Mouse (Mus musculus) embryonic facial prominence, embryonic 12.5 days (tissue): ENCODE results near the gene Ccng1. TPM values are rescaled to one million over a fixed set of nuclear protein-coding genes. Genes with fewer than 3 reads are reported as not detected.
A peak's percentile ranks its signal among the peaks of the same experiment; 100 is the strongest.

Experiments
- ATAC-seq: fragments of 200-750 bp; cut with Nextera tagmentation; 2 replicates; pipeline ENCODE4 v1.8.0; 2017; ENCODE audit not compliant: insufficient number of reproducible peaks, insufficient read depth, low FRiP score, low TSS enrichment
- H3K27ac ChIP-seq: fragments of 300-500 bp; sonication (generic); 2 replicates; pipeline ENCODE4 v1.5.1; 2016; ENCODE audit warnings: mild to moderate bottlenecking
- H3K27me3 ChIP-seq: fragments of 300-500 bp; sonication (generic); 2 replicates; pipeline ENCODE4 v1.6.1; 2016; ENCODE audit warnings: mild to moderate bottlenecking, moderate library complexity
- H3K36me3 ChIP-seq: fragments of 300-500 bp; sonication (generic); 2 replicates; pipeline ENCODE4 v1.6.1; 2016; ENCODE audit warnings: mild to moderate bottlenecking
- H3K4me1 ChIP-seq: fragments of 300-500 bp; sonication (generic); 2 replicates; pipeline ENCODE4 v1.6.1; 2016
- H3K4me2 ChIP-seq: fragments of 300-500 bp; sonication (generic); replicated peaks from 2 replicates; pipeline ENCODE4 v1.6.1; 2016; ENCODE audit warnings: mild to moderate bottlenecking, moderate library complexity
- H3K4me3 ChIP-seq: fragments of 300-500 bp; sonication (generic); 2 replicates; pipeline ENCODE4 v1.5.1; 2016; ENCODE audit warnings: mild to moderate bottlenecking
- H3K9ac ChIP-seq: fragments of 300-500 bp; sonication (generic); 2 replicates; pipeline ENCODE4 v1.6.1; 2016; ENCODE audit warnings: mild to moderate bottlenecking, moderate library complexity
- H3K9me3 ChIP-seq: fragments of 300-500 bp; sonication (generic); 2 replicates; pipeline ENCODE4 v1.6.1; 2016; ENCODE audit warnings: mild to moderate bottlenecking, moderate library complexity
- WGBS: fragments of 180-500 bp; shearing (Covaris S2); methylation state at CpG from one replicate; pipeline ENCODE4 v1.1.7; 2016; 5-methylcytosine and 5-hydroxymethylcytosine counted together
- polyA plus RNA-seq: library from polyadenylated mRNA; unstranded; fragments of >200 nt; fragmentation: Nextera tagmentation; extraction: Ambion mirVana; gene quantifications from 2 replicates; pipeline ENCODE4 v1.2.1, GENCODE M21; 2016

The Ccng1 gene
- 34.3 and 39.9 TPM in 2 replicates for polyA plus RNA-seq

GRCm38 (mm10) chr11:40755109-40755627 lies at the start of gene Ccng1:
Gene Ccng1 (minus strand): TSS chr11:40755311.
- peak; percentile 98 for ATAC-seq
- no peak within 1 kb of the TSS for H3K27ac ChIP-seq

GRCm38 (mm10) chr11:40790307-40790706 lies 35.2 kb upstream of the Ccng1 start:
- WGBS: 77% methylated on average over 5 of the region's 5 CpGs
- no peak overlapping the region for H3K4me2 ChIP-seq
- H3K9ac ChIP-seq: no peak overlapping the region
- no peaks in the 10 kb centered on the region for H3K9me3 ChIP-seq
- H3K27ac ChIP-seq: no peak overlapping the region
- no peak overlapping the region for H3K4me3 ChIP-seq
- no peaks in the 10 kb centered on the region for H3K36me3 ChIP-seq
- no peaks in the 10 kb centered on the region for H3K4me1 ChIP-seq
- ATAC-seq: no peak
- no peaks in the 10 kb centered on the region for H3K27me3 ChIP-seq

More at GRCm38 (mm10) chr11:40755109-40755627, at the start of gene Ccng1:
- Histone ChIP-seq H3K4me3 (peak within 1 kb of the TSS; percentile 76), H3K4me2 (peak within 1 kb of the TSS; percentile 79), H3K4me1 (peaks cover 10% of the 10 kb centered on the region; the same call in 1 of the 2 replicates), H3K27me3 (no peaks in the 10 kb centered on the region), H3K9ac (peak within 1 kb of the TSS; percentile 75), H3K9me3 (no peaks in the 10 kb centered on the region), H3K36me3 (0 out of 2 replicates have a peak, but pooled peaks cover 2% of the 10 kb centered on the region)
- under 1% methylated on average over 25 of the region's 25 CpGs for whole genome bisulfite sequencing

GRCm38 (mm10) chr11:40789701-40790100 lies 34.6 kb upstream of the Ccng1 start:
- no peaks in the 10 kb centered on the region for H3K27me3 ChIP-seq
- no peak for ATAC-seq
- no peaks in the 10 kb centered on the region for H3K4me1 ChIP-seq
- 75% methylated on average over 4 of the region's 4 CpGs for WGBS
- H3K27ac ChIP-seq: no peak overlapping the region
- no peaks in the 10 kb centered on the region for H3K36me3 ChIP-seq
- H3K9me3 ChIP-seq: no peaks in the 10 kb centered on the region
- H3K9ac ChIP-seq: no peak overlapping the region
- H3K4me3 ChIP-seq: no peak overlapping the region
- no peak overlapping the region for H3K4me2 ChIP-seq

DNA sequence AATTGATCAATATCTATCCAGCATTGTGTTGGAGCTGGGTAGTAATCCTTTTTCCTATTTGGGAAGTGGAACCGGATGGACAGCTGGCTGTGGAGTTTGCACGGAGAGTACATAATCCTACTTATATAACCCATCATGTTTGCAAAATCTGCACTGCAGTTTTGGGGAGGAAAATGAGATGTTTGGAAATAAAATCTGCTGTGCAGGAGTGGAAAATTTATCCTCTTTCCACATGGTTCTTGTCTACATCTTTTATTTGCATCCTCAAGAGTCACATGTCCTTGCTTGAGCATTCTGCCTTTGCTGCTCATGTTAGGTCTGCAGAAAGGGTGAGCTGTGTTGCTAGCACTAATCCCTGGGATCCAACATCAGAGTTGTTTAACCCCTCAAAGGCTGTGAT lies 31.8 kb upstream of the Ccng1 start:
- no peak for ATAC-seq
- Histone ChIP-seq H3K4me1 (no peaks in the 10 kb centered on the region), H3K4me3 (no peak overlapping the region), H3K9me3 (no peaks in the 10 kb centered on the region), H3K27me3 (no peaks in the 10 kb centered on the region), H3K9ac (no peak overlapping the region), H3K36me3 (no peaks in the 10 kb centered on the region), H3K27ac (no peak overlapping the region), H3K4me2 (no peak overlapping the region)
- WGBS: 63% methylated on average over 2 of the region's 2 CpGs

DNA sequence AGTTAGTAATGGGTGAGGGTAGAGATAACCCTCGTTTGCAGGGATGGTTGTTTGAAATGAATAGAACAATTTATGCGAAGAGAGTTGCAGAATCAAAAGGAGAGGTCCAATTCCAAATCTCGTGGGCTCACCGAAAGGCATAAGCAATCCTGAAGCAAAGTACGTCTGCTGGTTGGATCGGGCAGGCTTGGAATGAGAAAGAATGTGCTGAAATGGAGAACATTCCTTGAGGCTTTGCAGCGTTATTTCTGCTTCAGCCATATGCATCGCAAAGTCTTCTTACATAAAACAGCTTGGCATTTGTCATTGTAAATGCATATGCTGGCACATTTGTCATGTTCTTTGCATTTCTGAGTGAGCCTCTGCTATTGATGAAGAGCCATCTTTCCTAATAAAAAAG lies 29.2 kb upstream of the Ccng1 start:
- WGBS: 74% methylated on average over 8 of the region's 8 CpGs

DNA sequence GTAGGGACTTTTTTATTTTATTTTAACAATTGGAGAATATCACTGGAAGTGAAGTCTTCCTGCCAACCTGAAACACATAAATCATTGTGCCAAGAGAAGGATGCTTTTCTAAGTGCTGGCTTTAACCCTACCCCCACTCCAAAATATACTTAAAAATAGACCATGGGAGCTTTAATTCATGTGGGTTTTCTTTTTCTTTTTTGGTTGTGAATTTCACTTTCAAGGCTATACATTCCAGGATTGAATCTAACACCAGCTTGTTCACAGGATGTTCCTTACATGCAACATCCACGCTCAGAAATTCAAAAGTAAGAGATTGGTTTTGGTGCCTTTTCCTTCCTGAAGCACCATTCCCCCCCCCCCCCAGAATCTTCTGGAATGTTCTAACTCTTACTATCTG lies 28.2 kb upstream of the Ccng1 start:
- 80% methylated on average over 1 of the region's 1 CpGs for WGBS
- no peaks in the 10 kb centered on the region for H3K27me3 ChIP-seq
- no peak overlapping the region for H3K4me2 ChIP-seq
- no peaks in the 10 kb centered on the region for H3K4me1 ChIP-seq
- no peaks in the 10 kb centered on the region for H3K9me3 ChIP-seq
- no peak for ATAC-seq
- no peak overlapping the region for H3K4me3 ChIP-seq
- no peak overlapping the region for H3K9ac ChIP-seq
- H3K27ac ChIP-seq: no peak overlapping the region
- H3K36me3 ChIP-seq: no peaks in the 10 kb centered on the region

More for the DNA sequence above, 29.2 kb upstream of the Ccng1 start:
- H3K36me3 ChIP-seq: no peaks in the 10 kb centered on the region
- H3K9ac ChIP-seq: no peak overlapping the region
- H3K4me1 ChIP-seq: no peaks in the 10 kb centered on the region
- no peaks in the 10 kb centered on the region for H3K9me3 ChIP-seq
- no peak overlapping the region for H3K27ac ChIP-seq
- ATAC-seq: no peak
- H3K4me3 ChIP-seq: no peak overlapping the region
- H3K4me2 ChIP-seq: no peak overlapping the region
- H3K27me3 ChIP-seq: no peaks in the 10 kb centered on the region

DNA sequence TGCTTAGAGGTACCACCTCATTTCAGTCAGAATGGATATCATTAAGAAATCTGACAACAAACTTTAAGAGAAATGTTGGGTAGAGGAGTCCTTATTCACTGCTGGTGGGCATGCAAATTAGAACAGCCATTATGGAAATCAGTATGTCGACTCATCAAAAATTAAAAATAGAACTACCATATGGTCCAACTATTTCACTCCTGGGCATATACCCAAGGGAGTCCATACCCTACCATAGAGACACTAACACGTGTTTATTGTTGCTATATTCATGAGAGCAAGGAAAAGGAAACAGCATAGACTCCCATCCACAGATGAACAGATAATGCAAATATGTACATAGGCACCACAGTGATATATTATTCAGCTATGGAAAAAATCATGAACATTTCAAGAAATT lies 26.7 kb upstream of the Ccng1 start:
- 77% methylated on average over 2 of the region's 2 CpGs for WGBS
- H3K27ac ChIP-seq: no peak overlapping the region
- H3K4me2 ChIP-seq: no peak overlapping the region
- no peaks in the 10 kb centered on the region for H3K36me3 ChIP-seq
- ATAC-seq: no peak
- H3K4me3 ChIP-seq: no peak overlapping the region
- no peaks in the 10 kb centered on the region for H3K4me1 ChIP-seq
- no peaks in the 10 kb centered on the region for H3K9me3 ChIP-seq
- H3K27me3 ChIP-seq: no peaks in the 10 kb centered on the region
- H3K9ac ChIP-seq: no peak overlapping the region

DNA sequence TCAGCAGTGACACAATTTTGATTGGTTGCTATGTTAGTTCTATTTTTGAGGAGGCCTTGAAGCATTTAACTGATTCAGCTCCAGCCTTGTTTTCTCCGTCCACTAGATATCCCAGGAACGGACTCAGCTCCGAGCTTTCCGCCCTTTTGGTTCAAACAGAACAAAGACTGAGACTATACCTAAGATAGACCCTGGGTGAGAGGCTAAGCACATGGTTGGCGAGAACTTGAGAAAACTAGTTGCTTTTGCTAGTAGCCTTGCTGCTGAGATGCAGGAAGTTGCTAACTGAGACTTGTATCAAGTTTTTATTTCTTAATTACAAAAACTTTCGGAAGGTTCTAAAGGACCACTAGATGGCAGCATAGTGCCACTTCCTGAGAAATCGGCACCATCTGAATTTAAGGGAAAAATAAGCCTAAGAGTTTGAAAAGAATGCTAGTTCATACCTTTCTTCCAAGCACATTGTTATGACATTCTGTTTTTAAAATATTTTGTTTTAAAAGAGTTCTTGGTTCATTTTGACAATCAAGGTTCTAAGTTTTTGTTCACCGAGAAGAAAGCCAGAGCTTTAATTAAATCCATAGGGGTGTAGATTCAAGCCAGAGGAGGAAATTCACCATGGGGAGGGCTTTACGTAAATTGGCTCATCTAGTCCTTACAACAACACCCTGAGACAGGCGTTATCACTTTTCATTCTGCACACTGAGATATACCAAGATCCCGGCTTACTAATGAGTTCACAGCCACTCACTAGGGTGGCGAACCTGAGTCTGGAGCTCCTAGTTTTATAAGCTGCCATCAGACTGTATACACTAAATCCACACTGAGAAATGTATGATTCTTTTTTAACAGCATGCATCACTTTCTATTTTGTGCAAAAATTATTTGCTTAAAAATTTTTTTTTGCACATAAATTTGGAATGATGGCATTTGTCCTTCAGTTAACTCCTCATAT lies 20.5 kb upstream of the Ccng1 start:
- no peak for ATAC-seq
- no peak overlapping the region for H3K4me3 ChIP-seq
- H3K9ac ChIP-seq: no peak overlapping the region
- no peaks in the 10 kb centered on the region for H3K36me3 ChIP-seq
- no peak overlapping the region for H3K27ac ChIP-seq
- no peaks in the 10 kb centered on the region for H3K4me1 ChIP-seq
- peak overlapping the region; percentile 16 for H3K4me2 ChIP-seq
- 42% methylated on average over 12 of the region's 12 CpGs for WGBS
- H3K9me3 ChIP-seq: no peaks in the 10 kb centered on the region
- H3K27me3 ChIP-seq: no peaks in the 10 kb centered on the region

DNA sequence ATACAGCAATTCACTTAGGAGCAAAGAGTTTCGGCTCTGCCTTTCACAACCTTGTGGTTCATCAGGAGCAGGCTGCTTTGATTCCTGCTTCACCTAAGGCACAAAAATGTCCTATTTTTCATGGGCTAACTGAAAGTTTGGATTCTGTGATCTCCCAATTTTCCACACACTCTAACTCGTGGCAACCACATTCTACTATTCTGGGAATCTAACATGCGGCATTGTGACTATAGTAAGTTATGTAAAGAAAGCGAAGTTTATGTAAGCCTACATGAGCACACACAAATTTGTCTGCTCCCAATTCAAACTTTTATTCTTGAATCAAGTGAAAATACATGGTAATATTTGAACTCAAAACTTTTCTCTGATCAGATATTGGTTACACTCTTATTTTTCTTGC lies 9.6 kb upstream of the Ccng1 start:
- Histone ChIP-seq H3K9me3 (no peaks in the 10 kb centered on the region), H3K27me3 (no peaks in the 10 kb centered on the region), H3K36me3 (no peaks in the 10 kb centered on the region), H3K4me3 (no peak overlapping the region), H3K4me1 (no peaks in the 10 kb centered on the region), H3K9ac (no peak overlapping the region), H3K27ac (no peak overlapping the region), H3K4me2 (no peak overlapping the region)
- no peak for ATAC-seq
- 78% methylated on average over 4 of the region's 4 CpGs for WGBS

GRCm38 (mm10) chr11:40763395-40763794 lies 8.3 kb upstream of the Ccng1 start:
- Histone ChIP-seq H3K9me3 (no peaks in the 10 kb centered on the region), H3K4me3 (no peak overlapping the region), H3K27me3 (no peaks in the 10 kb centered on the region), H3K9ac (no peak overlapping the region), H3K4me2 (no peak overlapping the region), H3K27ac (no peak overlapping the region), H3K36me3 (no peaks in the 10 kb centered on the region), H3K4me1 (no peaks in the 10 kb centered on the region)
- no peak for ATAC-seq
- WGBS: 17% methylated on average over 2 of the region's 2 CpGs

DNA sequence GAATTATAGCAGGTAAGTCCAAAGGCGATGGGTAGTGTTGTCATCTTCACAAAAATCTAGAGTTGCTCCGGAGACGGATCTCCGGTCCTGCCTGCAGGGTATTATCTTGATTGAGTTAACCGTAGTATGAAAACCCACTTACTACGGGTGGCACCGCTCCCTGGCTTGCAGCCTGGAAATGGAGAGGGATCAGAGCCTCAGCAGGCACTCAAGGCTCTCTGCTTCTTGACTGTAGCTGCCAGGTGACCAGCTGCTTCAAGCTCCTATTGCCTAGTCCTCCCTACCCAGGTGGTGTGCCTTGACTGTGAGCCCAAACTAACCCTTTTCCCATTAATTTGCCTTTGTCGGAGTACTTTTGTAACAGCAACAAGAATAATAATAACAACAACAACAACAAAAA lies 4.8 kb upstream of the Ccng1 start:
- Histone ChIP-seq H3K9me3 (no peaks in the 10 kb centered on the region), H3K27ac (no peak overlapping the region), H3K4me1 (no peaks in the 10 kb centered on the region), H3K27me3 (no peaks in the 10 kb centered on the region), H3K36me3 (no peaks in the 10 kb centered on the region), H3K9ac (no peak overlapping the region), H3K4me2 (no peak overlapping the region), H3K4me3 (no peak overlapping the region)
- ATAC-seq: no peak
- WGBS: 78% methylated on average over 8 of the region's 8 CpGs

DNA sequence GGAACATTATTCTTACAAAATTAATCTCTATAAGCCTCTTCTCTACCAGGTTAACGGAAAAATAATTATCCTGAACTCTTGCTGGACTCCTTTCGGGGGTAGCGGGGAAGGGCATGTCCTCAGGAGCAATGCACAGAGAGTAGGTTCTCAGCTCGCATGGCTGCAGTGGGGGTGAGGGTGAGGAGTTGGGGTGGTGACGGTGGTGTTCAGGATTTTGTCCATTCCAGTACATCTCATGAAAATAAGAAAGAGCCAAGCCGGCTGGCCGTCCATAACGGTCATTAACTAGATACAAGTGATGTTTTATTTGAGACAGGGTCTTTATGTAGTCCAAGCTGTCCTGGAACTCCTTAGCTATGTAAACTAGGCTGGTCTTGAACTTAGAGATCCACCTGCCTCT lies 857 bp upstream of the Ccng1 start:
- Histone ChIP-seq H3K4me2 (peak overlapping the region; percentile 79; the same call in 1 of the 2 replicates), H3K4me3 (no peak overlapping the region)

More for the DNA sequence above, 857 bp upstream of the Ccng1 start:
- Histone ChIP-seq H3K9me3 (no peaks in the 10 kb centered on the region), H3K36me3 (0 out of 2 replicates have a peak, but pooled peaks cover 2% of the 10 kb centered on the region), H3K27me3 (no peaks in the 10 kb centered on the region), H3K27ac (no peak overlapping the region), H3K4me1 (peaks cover 10% of the 10 kb centered on the region; the same call in 1 of the 2 replicates), H3K9ac (no peak overlapping the region)
- no peak for ATAC-seq
- WGBS: 85% methylated on average over 8 of the region's 8 CpGs
